Mouse (Mus musculus): ENCODE results near the gene Map3k10. TPM values are rescaled to one million over a fixed set of nuclear protein-coding genes. Genes with fewer than 3 reads are reported as not detected.
"Not testable (repeated sequence)": the region's sequence is repeated elsewhere in the genome, so short reads cannot be mapped to it uniquely, and the experiment has no call there.

The Map3k10 gene
- total RNA-seq, 2 experiments from 2014 or later, result 162 to 170 TPM

DNA sequence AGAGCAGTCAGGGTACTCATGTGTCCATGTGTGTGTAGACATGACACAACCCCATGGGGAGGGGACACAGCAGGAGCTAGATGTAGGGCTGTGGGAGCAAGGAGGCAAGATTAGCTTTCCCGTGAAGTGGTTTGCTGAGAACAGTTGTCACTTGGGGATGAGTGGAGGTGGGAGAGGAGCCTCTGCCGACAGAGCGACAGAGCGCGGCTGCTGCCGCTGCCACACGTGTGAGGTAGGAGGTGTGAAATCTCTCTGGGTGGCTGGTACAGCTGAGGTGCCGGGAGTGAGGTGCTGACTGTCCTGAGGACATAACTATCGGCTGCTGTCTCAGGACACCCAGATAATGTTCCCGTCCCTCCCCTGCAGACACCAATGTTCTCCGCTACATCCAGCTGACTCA, 18.9 kb downstream of the Map3k10 start:
- intact Hi-C loops (cut with DNase I), result no loop called here
- DNase-seq, result no peak

DNA sequence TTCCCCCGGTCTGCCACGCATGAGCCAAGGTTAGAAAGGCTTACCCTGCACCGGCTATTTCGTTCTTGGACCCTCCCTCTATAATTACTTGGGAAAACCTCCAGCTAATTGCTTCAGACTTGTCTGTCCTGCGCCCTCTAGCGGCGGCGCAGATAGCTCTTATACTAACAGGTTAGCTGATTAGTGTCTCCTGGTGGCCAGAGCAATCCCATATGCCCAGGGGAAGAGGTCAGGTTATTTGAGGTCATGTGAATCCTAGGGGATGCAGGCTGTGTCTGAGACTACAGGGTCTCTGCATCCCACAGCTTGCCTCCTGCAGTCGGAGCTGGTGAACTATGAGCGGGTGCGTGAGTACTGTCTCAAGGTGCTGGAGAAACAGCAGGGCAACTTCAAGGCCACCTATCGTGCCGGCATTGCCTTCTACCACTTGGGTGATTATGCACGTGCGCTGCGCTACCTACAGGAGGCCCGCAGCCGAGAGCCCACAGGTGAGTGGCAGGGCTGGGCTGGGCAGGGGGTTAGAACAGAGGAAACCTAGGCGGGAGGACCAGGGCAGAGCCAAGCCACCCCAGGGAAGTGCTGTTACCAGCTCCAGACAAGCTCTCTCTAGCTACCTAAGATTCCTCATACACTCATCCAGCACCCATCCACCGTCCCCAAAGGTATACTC, 19.7 kb downstream of the Map3k10 start:
- peak; percentile 57 for DNase-seq
- intact Hi-C loops (cut with DNase I), result no loop called here

DNA sequence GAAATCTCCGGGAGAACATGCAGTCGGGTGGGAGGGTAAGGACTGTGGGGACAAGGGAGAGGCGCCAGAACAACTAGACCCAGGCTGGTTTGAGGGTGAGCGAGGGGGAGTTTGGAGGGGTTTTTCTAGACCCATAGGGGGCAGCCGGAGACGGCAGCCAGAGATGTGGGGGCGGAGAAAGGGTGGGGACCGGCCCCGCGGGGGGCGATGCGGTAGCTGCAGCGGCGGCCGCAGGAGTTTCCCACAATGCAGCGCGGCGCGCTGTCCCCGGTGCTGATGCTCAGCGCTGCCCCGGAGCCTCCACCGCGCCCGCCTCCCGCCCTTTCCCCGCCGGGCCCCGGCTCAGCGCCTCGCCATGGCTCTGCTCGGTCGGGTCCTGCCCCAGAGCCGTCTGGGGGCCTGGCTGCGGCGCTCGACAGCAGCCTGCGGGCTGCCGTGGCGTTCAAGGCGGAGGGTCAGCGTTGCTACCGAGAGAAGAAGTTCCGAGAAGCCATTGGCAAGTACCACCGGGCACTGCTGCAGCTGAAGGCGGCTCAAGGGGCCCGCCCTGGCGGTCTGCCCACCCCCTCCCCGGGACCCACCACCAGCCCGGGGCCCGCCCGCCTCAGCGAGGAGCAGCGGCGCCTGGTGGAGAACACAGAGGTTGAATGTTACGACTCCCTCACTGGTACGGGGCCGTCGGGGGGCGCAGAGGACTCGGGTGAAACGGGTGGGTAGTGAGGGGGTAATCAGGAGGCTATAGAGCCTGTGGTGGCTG, 20.5 kb downstream of the Map3k10 start, which contains the start of gene Ttc9b:
Gene Ttc9b, plus strand, starts transcription at position 235 of the 757 bp plus-strand sequence.
- DNase-seq, result peak; percentile 87
- intact Hi-C loops (cut with DNase I), result no loop called here

DNA sequence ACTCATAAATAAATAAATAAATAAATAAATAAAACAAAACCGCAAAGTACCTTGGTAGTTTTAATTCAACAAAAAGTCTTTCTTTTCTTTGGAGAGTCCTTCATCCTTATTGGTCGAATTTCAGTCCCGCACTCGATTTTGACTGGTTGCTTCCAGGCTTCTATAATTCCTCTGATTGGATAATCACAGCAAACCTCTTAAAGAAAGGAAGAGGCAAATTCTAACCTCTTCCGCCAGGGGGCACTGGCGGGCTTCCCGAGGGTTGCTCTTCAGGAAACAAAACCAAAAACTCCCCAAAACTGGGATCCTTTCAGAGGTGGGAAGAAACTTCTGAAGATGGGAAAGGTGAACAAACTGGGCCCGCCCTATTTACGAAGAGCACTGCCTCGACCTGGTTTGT, 23.4 kb downstream of the Map3k10 start:
- intact Hi-C loops (cut with DNase I), result no loop called here

DNA sequence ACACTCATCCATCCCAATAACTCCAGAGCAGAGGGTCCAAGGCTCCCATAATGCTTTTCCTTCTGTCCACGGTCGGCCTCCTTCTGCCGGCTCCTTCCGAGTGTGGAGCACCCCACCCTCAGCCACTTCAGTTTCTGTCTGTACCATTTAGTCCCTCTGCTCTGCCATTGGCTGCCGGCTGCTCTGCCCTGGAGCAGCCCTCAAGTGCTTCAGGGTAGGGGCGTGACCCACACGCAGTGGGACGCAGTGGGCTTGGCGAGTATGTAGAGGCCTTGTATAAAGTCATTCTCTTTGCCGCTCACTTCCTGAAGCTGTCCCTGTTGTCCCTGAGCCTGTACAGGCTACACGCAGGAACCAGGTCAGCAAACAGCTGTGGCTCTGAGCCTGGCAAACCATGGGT, 24.7 kb downstream of the Map3k10 start:
- intact Hi-C loops (cut with DNase I), result no loop called here
- DNase-seq, result no peak

More for the DNA sequence above, 23.4 kb downstream of the Map3k10 start:
- DNase-seq, result peak; percentile 87

DNA sequence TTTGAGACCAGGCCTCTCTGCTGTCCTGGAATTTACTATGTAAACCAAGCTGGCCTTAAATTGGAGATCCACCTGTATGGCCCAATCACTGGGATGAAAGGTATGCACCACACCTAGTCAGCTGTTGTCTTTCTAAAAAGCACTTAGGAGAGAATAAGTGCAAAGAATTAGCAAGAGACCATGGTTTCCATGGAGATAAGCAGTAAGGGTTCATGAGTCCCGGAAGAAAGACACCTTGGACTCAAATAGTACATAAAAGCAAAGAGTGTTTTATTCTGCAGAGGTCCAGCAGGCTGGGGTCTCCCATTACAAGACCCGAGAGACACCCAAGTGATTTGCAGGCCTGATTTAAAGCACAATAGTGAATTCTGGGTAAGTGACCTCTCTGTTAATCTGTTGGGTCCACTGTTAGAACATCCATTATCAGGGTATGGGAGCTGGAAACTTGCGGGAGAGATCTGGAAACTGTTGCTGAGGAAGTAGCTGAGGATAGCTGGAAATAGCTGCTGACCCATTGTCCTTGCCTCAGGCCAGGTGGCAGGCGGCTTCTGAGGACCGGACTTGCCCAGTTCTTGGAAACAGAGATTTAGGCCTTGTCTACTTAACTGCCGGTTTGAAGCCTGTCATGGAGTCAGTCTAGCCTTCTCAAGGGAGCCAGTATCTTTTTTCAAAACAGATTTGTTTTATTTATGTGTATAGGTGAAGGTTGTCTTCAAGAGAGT, 27.0 kb downstream of the Map3k10 start:
- no peak for DNase-seq
- intact Hi-C loops (cut with DNase I), result no loop called here

DNA sequence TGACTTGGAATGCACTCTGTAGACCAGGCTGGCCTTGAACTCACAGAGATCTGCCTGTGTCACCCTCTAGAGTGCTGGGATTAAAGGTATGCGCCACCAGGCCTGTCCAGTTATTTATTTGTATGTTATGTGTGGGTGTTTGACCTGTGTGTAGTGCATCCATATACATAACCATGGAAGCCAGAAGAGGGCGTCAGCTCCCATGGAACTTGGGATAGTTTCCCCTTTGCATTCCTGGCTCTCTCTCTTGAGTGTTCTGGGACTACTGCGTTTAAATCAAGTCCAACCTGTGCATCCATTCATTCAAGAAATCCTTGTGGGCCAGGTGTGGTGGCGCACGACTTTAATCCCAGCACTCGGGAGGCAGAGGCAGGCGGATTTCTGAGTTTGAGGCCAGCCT, 27.9 kb downstream of the Map3k10 start:
- intact Hi-C loops (cut with DNase I), result no loop called here
- no peak for DNase-seq

DNA sequence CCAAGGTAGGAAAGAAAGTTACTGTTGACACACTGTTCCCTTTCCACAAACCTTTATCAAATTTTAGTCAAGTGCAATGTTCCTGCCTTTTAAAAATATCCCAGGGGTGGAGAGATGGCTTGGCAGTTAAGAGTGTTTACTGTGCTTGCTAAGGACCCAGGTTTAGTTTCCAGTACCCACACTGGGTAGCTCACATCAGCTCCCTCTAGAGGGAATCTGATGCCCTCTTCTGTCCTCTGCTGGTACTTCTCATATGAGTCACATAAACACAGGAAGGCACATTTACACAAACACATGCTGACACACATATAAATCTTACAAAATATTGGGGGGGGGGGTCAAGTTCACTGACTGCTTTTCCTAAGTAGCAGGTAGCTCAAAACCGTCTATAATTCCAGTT, 29.9 kb downstream of the Map3k10 start:
- intact Hi-C loops (cut with DNase I), result no loop called here
- DNase-seq, result no peak

DNA sequence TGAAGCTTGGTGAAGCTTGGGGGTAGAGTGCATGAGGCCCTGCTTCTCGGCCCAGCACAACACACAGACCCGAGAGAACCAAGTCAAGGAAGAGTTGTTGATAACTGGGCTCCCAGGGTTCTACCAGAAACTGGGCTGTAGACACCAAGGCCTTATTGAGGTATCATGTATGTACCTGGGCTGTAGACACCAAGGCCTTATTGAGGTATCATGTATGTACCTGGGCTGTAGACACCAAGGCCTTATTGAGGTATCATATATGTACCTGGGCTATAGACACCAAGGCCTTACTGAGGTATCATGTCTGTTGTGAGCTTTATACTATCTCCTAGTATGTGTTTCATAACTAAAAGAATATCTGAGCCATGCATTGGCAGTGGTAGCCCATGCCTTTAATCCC, 39.3 kb downstream of the Map3k10 start:
- intact Hi-C loops (cut with DNase I); DNase-seq: not testable (repeated sequence)

DNA sequence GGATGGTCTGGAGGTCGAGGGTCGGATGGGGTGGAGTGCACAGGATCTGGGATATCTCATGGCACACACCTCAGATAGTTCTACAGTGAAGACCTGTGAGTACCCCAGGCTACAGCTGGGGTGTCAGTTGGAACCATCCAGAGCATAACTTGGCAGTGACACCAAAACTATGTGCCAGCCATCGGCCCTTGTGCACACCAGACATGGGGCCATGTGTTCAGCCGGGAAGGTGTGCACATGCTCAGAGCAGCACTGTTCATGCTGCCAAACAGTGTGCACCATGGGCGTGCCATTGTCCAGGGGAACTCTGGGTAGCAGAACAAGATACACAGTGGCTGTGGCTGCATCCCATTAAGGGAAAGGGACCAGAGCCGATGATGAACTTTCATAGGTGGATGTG, 39.7 kb downstream of the Map3k10 start:
- no peak for DNase-seq
- intact Hi-C loops (cut with DNase I), result no loop called here

DNA sequence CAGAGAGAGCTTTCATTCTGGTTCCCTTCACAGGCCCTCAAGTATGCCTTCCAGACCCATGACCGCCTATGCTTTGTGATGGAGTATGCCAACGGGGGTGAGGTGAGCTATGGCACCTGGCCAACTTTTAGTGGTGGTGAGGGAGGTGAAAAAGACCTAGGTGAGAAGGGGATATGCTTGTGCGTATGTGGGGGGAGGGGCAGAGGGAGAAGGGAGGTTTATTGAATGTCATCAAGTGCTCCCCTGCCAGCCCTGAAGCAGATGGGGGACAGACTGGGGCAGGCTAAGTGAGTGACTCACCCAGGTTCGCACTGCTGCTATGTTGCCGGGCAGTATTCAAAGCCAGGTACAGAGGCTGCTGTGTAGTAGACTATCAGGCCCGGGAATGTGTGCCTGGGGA, 41.2 kb downstream of the Map3k10 start:
- intact Hi-C loops (cut with DNase I), result no loop called here
- DNase-seq, result peak; percentile 32

DNA sequence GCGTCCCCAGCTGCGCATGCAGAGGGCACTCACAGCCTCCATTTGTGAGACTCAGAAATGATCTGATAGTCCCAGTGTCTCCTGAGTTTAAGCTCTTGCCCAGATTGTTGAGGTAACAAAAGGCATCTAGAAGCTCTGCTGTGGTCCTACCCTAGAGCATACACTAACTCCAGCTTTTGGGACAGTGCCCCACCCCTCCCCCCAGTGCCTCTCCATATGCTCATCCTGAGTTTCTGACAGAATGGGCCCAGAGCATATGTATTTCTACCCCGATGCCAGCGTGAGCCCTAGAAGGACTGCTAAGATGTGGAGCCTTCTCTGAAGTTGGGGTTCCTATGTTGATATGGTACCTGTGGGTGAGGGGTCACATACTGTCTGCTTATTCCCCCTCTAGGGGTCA, 43.0 kb downstream of the Map3k10 start:
- DNase-seq, result no peak
- intact Hi-C loops (cut with DNase I), result no loop called here

DNA sequence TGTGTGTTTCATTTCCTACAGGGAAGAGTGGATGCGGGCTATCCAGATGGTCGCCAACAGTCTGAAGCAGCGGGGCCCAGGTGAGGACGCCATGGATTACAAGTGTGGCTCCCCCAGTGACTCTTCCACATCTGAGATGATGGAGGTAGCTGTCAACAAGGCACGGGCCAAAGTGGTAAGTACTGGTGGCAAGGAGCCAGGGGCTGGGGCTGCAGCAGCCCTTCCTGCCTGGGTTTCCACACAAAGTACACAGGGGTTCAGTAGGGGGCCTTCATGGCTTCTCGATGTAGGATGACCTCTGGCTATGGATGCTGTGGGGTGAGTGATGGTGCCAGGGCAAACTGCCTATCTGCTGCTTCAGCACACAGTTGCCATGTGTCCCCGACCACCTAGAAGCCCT, 45.6 kb downstream of the Map3k10 start:
- intact Hi-C loops (cut with DNase I), result not testable (repeated sequence)
- DNase-seq, result peak; percentile 60

DNA sequence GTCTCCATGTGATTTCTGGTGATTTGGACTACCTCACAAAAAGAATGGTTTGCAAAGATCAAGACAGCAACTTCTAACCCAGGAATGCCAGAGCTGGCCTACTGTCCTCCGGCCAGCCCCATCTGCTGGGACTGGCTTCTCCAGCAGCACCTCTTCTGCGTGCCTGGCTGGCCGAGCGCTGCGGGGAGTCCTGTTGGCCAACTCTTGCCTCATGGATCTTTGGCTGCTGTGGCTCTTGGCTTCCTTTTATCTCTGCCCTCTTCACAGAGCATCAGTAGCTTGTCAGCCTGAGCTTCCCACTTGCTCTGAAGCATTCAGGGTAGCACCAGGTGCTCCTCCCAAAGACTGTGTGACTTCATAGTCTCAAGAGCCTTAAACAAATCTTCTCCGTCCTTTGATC, 46.2 kb downstream of the Map3k10 start:
- DNase-seq, result peak; percentile 60
- intact Hi-C loops (cut with DNase I), result no loop called here

DNA sequence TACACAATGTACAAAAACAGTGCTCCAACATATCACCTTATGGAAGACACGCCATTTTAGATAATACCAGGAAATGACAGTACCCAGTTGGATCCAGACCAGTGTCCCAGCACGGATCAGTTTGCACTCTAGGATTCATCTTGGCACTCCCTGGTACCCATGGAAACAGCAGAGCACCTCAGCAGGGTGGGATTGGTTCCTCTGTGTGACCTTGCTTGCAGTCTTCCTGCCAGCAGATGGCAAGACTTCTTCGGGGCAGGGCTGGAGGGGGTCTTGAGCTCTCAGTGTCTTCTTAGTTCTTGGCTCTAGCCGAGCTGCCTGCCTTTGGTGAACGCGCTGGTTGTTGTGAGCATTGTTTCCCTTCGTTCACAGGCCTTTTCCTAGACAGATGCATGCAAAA, 46.7 kb downstream of the Map3k10 start:
- intact Hi-C loops (cut with DNase I), result no loop called here
- peak; percentile 56 for DNase-seq

DNA sequence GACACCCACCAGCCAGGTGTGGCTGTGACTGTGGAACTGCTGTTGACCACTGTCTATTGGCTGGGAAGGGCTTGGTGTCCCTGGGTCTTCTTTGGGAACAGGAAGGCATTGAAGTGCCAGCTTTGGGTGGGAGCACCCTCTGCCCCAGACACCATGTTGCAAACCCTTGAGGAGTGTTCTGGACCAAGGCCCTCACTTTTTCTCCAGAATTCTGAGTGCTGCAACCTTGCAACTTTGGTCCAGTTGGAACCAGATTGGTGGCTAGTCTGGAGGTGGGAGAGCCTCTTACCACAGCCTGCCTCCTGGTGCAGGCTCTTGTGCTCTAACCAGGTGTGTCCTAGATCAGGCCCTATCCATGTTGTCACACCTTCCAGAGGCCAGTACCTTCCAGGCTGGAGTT, 49.4 kb downstream of the Map3k10 start:
- DNase-seq, result no peak
- intact Hi-C loops (cut with DNase I), result no loop called here

DNA sequence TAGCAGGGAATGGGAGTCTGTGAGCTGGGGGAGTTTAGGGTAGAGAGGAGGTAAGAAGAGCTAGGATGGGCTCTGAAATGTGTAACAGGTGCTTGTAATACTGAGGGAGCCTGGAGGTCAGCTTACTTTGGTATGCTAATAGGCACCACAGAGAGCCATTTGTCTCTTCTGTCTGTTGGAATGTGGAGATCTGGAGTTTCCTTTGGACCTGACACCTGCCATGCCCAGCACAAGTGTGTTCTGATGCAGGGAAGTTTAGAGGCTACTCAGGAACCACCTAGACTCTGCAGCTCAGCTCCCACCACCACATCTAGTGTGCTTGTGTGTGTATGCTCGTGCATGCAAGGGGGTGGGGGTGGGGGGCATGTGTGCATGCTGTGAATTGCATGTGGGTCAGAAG, 52.2 kb downstream of the Map3k10 start:
- intact Hi-C loops (cut with DNase I), result no loop called here
- DNase-seq, result no peak

DNA sequence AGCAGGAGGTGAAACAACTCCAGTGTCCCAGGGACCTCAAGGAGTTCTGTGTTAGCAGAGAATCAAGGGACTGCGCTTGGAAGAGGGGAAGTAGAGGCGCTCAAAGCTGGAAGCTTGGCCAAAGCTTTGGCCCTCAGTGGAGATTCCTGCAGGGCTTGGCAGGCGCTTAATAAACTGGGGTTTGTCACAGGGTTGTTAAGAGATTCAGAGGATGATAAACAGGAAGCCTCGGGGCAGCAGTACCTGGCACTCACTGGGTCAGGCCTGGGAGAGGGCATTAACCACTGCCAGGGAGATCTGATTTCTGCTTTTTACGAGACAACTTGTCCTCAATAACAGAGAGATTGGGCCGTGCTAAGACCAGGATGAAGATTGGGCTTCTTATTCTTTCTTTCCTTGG, 53.4 kb downstream of the Map3k10 start:
- intact Hi-C loops (cut with DNase I), result no loop called here

DNA sequence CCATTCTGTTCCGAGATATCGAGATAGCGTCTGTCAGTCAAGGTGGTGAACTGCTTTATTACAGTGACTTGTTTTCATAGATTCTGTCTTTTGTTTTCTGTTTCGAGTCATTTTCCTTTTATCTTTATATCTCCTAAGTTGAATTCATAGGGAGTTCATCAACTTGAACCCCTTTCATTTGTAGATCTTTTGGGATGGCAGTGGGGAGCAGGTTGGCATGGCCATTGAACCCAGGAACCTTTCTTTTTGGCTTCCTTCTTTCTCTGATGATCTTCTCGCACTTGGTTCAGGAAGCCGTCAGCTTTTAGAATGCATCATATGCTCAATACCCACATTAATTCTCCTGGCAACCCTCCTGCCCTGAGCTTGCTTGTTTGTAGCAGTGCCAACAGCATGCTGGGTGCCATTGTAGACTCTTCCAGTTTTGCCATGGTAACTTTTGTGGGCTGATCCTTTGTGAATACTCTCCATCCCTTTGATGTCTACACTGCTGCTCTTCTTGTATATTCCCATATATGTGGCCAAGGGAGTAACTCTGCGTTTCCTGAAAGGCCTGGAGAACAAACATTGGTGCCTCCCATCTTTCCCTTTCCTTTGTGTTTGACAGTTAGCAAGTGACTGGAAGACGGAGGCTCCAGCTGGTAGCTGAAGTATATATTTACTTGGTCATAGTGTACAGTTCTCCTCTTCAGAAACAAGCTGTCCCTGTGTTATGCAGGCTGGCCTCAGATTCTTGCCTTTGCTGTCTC, 60.5 kb downstream of the Map3k10 start:
- intact Hi-C loops (cut with DNase I), result no loop called here
- DNase-seq, result peak; percentile 87

More for the DNA sequence above, 53.4 kb downstream of the Map3k10 start:
- peak; percentile 52 for DNase-seq

DNA sequence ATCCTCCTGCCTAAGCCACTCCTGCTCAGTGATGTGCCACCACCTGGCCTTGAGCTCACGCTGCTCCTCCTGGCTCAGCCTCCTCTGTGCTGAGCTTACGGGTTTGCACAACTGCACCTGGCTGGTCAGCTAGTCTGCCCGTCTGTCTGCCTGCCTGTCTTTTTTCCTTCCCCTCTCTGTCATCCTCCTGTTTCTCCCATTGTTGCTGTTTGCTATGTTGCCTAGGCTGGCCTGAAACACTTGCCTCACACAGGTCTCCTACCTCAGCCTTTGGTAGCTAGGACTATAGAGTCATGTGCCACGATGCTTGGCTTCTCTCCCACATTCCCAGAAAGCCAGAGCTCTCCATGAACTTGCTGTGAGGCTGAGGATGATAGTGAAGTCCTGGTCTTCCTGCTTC, 61.5 kb downstream of the Map3k10 start:
- no peak for DNase-seq
- intact Hi-C loops (cut with DNase I), result no loop called here

DNA sequence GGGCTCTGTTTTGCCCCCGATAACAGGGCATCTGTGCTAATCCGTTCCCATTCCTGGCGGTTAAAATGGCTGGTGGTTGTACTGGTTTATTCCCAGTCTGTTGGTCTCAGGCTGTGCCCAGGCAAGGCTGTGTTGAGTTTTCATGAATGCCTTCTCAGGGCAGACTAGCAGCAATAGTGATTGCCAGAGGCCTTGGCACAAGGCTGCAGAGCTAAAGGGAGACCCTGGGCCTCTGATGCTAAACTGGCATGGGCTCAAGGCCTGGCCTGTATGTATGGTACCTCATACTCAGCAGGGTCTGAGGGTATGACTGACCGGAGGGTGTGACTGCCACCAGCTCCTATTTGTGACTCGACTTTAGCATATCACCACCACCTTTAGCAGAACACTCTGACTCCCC, 63.5 kb downstream of the Map3k10 start:
- intact Hi-C loops (cut with DNase I), result no loop called here
- peak; percentile 62 for DNase-seq

All from left cerebral cortex, postnatal 4 days (tissue).